Mouse (Mus musculus) forebrain, embryonic 14.5 days (tissue): ENCODE measurements at regions not wholly inside any gene's neighbourhood (a gene's known extent, or its start where the extent isn't known, plus 50 kb on each side); places are given as distances from the start of the nearest gene placed in this dataset.
"Not testable (repeated sequence)": the region's sequence is repeated elsewhere in the genome, so short reads cannot be mapped to it uniquely, and the experiment has no call there.

Experiments
- ATAC-seq: fragments of 200-750 bp; cut with Nextera tagmentation; 2 replicates; pipeline ENCODE4 v1.8.0; 2017; ENCODE audit warnings: mild to moderate bottlenecking, moderate library complexity
- DNase-seq: peaks from one replicate; pipeline ENCODE4 v3.0.0-alpha.2; 2015; ENCODE audit warnings: low spot score
- H3K27ac ChIP-seq: fragments of 300-500 bp; sonication (generic); 2 replicates; pipeline ENCODE4 v1.5.1; 2014; ENCODE audit warnings: low read depth, mild to moderate bottlenecking, control low read depth, low read length, moderate library complexity
- H3K27me3 ChIP-seq: fragments of 300-500 bp; sonication (generic); replicated peaks from 2 replicates; pipeline ENCODE4 v1.6.1; 2014; ENCODE audit warnings: low read length, control low read depth, mixed read lengths; ENCODE audit not compliant: control insufficient read depth, insufficient read depth
- H3K36me3 ChIP-seq: fragments of 300-500 bp; sonication (generic); 2 replicates; pipeline ENCODE4 v1.6.1; 2014; ENCODE audit warnings: low read length, control low read depth; ENCODE audit not compliant: control insufficient read depth, insufficient read depth
- H3K4me1 ChIP-seq: fragments of 300-500 bp; sonication (generic); 2 replicates; pipeline ENCODE4 v1.6.1; 2014; ENCODE audit warnings: antibody characterized with exemption, low read length, control low read depth; ENCODE audit not compliant: control insufficient read depth, insufficient read depth
- H3K4me2 ChIP-seq: fragments of 300-500 bp; sonication (generic); 2 replicates; pipeline ENCODE4 v1.6.1; 2014; ENCODE audit warnings: mild to moderate bottlenecking, control low read depth, low read length
- H3K4me3 ChIP-seq: fragments of 300-500 bp; sonication (generic); 2 replicates; pipeline ENCODE4 v1.5.1; 2014; ENCODE audit warnings: low read depth, low read length, control low read depth
- H3K9ac ChIP-seq: fragments of 300-500 bp; sonication (generic); 2 replicates; pipeline ENCODE4 v1.6.1; 2014; ENCODE audit warnings: mild to moderate bottlenecking, low read length, control low read depth, moderate library complexity
- H3K9me3 ChIP-seq: fragments of 300-500 bp; sonication (generic); replicated peaks from 2 replicates; pipeline ENCODE4 v1.6.1; 2016; ENCODE audit warnings: low read length, control low read depth, mixed read lengths; ENCODE audit not compliant: control insufficient read depth
- WGBS: fragments of 180-500 bp; shearing (Covaris S2); extraction: QIAGEN DNeasy Blood & Tissue Kit; methylation state at CpG from one replicate; pipeline ENCODE4 v1.1.7; 2014; 5-methylcytosine and 5-hydroxymethylcytosine counted together

DNA sequence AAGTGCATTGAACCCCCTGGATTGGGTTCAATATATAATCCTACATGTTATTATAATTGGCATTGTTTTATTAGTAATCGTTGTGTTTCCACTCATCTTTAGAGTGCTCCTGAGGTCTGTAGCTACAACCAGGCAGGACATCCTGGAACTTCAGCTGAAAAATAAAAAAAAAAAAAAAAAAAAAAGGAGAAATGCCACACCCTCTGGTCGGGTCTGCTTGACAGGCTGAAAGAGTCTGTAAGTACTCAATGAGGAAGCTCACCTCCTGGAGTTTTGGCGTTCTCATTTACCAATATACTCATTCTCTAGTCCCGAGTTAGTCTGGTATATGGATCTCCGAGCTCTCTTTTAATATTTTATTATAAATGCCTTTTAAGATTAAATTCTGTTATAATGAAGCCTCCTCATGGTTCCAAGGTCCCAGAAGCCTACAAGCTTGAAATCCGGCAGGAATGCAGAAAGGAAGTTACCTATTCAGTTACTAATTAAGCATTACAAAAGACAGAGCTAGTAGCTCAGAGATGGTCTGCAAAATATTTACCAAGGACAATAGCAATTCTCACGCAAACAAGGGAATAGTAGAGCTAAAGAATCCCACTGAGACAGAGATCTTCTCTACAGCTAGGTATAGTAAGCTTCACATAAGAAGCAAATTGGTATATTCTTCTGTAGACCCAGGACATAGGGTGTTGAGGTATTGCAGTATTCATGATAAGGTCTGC is 745.7 kb upstream of the Gm5150 start:
- Histone ChIP-seq H3K4me2 (no peak overlapping the region), H3K27me3 (no peaks in the 10 kb centered on the region), H3K4me1 (no peaks in the 10 kb centered on the region), H3K36me3 (no peaks in the 10 kb centered on the region), H3K9me3 (no peaks in the 10 kb centered on the region), H3K9ac (no peak overlapping the region), H3K27ac (no peak overlapping the region), H3K4me3 (no peak overlapping the region)
- ATAC-seq = no peak
- 77% methylated on average over 7 of the region's 7 CpGs for WGBS
- DNase-seq = no peak

DNA sequence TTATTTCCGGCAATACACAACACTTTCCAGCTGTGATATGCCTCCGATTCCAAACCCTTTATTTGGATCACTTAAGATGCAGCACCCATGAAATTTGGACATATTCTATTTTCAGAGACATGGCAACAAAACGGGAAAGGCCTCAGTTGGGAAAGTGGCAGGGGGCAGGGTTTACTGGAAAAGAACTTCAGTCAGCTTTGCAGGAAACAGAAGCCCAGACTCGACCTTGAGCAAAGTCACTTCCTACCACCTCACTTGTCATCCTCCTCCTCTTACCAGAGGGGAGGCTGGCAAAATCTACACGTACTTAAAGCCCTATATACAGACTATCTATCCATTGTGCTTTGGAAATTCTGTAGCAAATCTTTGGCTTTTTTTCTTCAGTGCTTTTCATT is 727.7 kb upstream of the Gm5150 start:
- Histone ChIP-seq H3K4me2 (no peak overlapping the region), H3K4me1 (no peaks in the 10 kb centered on the region), H3K4me3 (no peak overlapping the region), H3K9ac (no peak overlapping the region), H3K36me3 (no peaks in the 10 kb centered on the region), H3K9me3 (no peaks in the 10 kb centered on the region), H3K27ac (no peak overlapping the region), H3K27me3 (no peaks in the 10 kb centered on the region)
- DNase-seq (no peak), ATAC-seq (peak; percentile 21)
- 60% methylated on average over 5 of the region's 5 CpGs for WGBS

DNA sequence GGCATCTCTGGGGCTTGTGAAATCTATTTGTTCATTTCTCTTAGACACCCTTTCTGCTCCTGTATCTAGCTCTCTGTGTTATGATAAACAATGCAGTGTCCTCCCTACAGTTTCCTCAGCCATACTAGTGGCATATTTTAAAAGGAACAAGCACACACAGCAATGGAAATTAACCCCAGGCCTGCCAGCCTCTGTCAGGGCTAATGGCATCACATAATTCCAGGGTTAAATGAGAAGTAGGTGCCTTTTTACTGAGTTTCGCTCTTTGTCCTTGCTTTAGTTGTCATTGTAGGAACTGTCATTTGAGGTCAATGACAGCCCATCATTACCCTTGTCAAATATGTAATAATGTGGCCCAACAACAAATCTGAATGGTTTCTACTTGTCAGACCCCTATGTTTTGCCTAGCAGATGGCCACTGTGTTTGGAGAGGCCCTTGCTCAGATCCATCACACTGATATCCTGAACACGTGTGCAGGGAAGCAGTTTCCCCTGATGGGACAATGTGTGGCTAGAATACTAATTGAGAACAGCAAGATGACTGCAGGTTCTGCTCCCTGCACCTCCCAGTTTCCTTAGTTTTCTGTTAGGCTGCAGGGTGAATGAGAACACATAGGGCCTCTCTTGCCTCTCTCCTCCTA is 727.2 kb upstream of the Gm5150 start:
- 60% methylated on average over 2 of the region's 2 CpGs for WGBS
- no peaks in the 10 kb centered on the region for H3K27me3 ChIP-seq
- no peaks in the 10 kb centered on the region for H3K4me1 ChIP-seq
- no peaks in the 10 kb centered on the region for H3K9me3 ChIP-seq
- H3K27ac ChIP-seq = no peak overlapping the region
- H3K9ac ChIP-seq = no peak overlapping the region
- DNase-seq = peak; percentile 64
- no peaks in the 10 kb centered on the region for H3K36me3 ChIP-seq
- H3K4me3 ChIP-seq = no peak overlapping the region
- ATAC-seq = peak; percentile 93
- H3K4me2 ChIP-seq = no peak overlapping the region

DNA sequence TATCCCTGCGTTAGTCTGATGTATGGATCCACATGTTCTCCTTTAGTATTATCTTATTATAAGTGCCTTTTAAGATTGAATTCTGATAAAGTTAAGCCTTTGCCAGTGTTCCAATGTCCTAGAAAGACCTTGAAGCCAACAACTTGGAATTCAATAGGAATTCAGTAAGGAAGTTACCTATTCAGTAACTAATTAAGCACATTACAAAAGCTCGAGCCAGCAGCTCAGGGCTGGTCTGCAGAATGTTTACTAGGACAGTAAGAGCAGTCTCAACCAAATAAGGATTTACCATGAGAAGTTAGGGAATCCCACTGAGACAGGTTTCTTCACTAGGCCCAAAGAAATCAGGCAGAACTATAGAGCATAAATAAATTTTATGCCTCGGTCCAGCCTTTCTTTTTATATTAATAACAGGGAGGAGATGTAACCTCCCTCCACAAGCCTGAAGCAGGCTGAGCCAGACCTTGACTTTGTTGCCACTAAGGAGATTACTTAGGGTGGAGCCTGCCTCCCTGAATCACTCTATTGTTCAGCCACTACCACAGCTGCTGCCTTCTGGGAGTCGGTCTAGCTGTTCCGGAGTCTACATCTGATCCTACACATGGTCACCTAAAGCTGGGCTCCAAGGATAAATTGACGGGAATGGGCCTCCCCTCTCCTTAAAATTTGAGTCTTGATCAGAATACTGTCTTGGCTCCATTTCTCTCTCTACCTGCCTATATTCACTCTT is 718.3 kb upstream of the Gm5150 start:
- not testable (repeated sequence) for H3K4me1 ChIP-seq, H3K4me2 ChIP-seq, ATAC-seq, H3K9ac ChIP-seq, H3K36me3 ChIP-seq, DNase-seq, H3K27ac ChIP-seq, H3K4me3 ChIP-seq, H3K27me3 ChIP-seq, H3K9me3 ChIP-seq
- WGBS = 89% methylated on average over 6 of the region's 6 CpGs

DNA sequence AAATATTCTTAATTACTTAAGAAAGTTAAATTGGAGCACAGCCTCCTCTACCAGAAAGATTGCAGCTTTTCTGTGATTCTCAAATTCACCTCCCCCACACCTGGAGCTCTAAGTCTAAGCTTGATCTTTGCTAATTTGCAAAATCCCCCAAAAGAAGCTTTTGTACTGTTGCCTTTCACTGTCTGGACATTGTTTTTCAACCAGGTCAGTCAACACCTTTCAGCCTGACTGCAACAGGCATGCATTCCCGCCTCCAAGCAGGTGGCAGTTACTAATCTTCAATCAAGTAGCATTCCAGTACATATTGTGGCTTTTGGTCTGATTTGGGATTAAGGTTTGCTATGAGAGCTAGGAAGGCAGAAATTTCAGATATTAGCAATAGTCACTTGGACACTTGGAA is 717.4 kb upstream of the Gm5150 start:
- no peak overlapping the region for H3K4me2 ChIP-seq
- no peak for ATAC-seq
- no peak overlapping the region for H3K9ac ChIP-seq
- 83% methylated on average over 1 of the region's 1 CpGs for WGBS
- DNase-seq = no peak
- H3K4me3 ChIP-seq = no peak overlapping the region
- H3K27me3 ChIP-seq = no peaks in the 10 kb centered on the region
- peaks cover 4% of the 10 kb centered on the region; the same call in 1 of the 2 replicates for H3K9me3 ChIP-seq
- no peaks in the 10 kb centered on the region for H3K4me1 ChIP-seq
- H3K36me3 ChIP-seq = no peaks in the 10 kb centered on the region
- no peak overlapping the region for H3K27ac ChIP-seq

DNA sequence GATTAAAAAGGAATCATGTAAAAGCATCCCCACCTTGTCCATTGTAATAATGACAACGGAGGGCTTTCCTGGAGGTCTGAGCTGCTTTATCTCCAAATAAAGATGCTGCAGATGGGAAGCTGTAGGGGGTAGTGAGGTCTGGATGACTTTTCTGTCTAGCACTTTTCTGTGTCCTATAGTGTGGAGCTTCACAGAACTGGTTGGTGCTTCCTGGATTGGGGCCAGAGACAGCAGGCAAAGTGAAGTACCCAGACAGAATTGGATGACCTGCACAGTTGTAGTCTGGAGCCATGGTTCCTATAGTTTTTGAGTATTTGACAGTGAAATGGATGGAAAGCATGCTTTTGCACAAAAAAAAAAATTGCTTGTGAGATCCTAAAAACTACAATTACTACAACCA is 684.7 kb upstream of the Gm5150 start:
- WGBS = 49% methylated on average over 1 of the region's 1 CpGs
- Histone ChIP-seq H3K4me1 (no peaks in the 10 kb centered on the region), H3K4me3 (no peak overlapping the region), H3K27ac (no peak overlapping the region), H3K9ac (no peak overlapping the region), H3K4me2 (no peak overlapping the region), H3K27me3 (no peaks in the 10 kb centered on the region), H3K36me3 (no peaks in the 10 kb centered on the region), H3K9me3 (no peaks in the 10 kb centered on the region)
- no peak for DNase-seq
- no peak for ATAC-seq

DNA sequence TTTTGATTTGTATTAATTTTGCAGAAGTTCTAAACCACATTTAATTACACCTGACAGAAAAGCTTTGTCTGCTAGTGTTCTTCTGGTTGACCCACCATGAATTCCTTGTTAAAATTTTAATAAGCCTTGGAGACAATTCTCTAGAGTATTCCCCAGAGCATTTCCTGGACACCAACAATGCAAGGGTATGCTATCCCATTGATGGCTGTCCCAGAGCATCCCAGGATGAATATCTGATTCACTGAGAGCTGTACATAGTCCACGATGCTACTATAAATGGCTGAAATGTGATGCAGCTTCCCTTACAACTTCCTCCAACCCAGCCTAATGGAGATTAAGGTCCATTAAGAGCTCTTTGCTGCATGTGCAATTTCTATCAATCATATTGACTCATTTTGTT is 682.7 kb upstream of the Gm5150 start:
- H3K9ac ChIP-seq = no peak overlapping the region
- 74% methylated on average over 1 of the region's 1 CpGs for WGBS
- H3K27me3 ChIP-seq = no peaks in the 10 kb centered on the region
- no peak for DNase-seq
- no peaks in the 10 kb centered on the region for H3K36me3 ChIP-seq
- no peaks in the 10 kb centered on the region for H3K4me1 ChIP-seq
- no peak for ATAC-seq
- no peak overlapping the region for H3K4me3 ChIP-seq
- H3K9me3 ChIP-seq = no peaks in the 10 kb centered on the region
- H3K27ac ChIP-seq = no peak overlapping the region
- no peak overlapping the region for H3K4me2 ChIP-seq

DNA sequence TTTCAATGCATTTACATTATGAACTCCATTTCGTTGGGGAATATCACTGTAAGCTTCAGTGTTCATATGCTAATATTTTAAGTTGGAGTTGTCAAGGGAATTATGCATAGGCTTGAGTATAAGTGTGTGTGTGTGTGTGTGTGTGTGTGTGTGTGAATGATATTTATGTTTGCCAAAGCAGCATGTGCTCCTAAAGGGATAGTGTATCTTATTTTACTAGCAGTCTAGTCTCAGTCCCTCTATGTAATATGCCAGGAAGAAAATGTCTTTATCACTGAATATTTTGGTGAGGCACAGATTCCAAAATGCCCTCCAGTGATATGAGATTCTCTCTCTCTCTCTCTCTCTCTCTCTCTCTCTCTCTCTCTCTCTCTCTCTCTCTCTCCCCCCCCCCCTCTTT is 651.3 kb upstream of the Gm5150 start:
- no peak for ATAC-seq
- Histone ChIP-seq H3K9me3 (no peaks in the 10 kb centered on the region), H3K4me3 (no peak overlapping the region), H3K27me3 (no peaks in the 10 kb centered on the region), H3K27ac (no peak overlapping the region), H3K36me3 (no peaks in the 10 kb centered on the region), H3K9ac (no peak overlapping the region), H3K4me2 (no peak overlapping the region), H3K4me1 (no peaks in the 10 kb centered on the region)
- no peak for DNase-seq
- WGBS = 79% methylated on average over 1 of the region's 1 CpGs
